Mouse (Mus musculus): ENCODE measurements around the gene Nlrx1.

Nlrx1 gene

GRCm38 (mm10) chr9:44267319-44268026, 926 bp downstream of the Nlrx1 start:
- no peak for DNase-seq

GRCm38 (mm10) chr9:44266478-44267226, 1.7 kb downstream of the Nlrx1 start:
- no peak for DNase-seq

GRCm38 (mm10) chr9:44261388-44261787, 7.0 kb downstream of the Nlrx1 start:
- DNase-seq, result no peak

GRCm38 (mm10) chr9:44259014-44259413, 9.4 kb downstream of the Nlrx1 start:
- no peak for DNase-seq

GRCm38 (mm10) chr9:44256213-44256612, 12.2 kb downstream of the Nlrx1 start:
- DNase-seq, result no peak

GRCm38 (mm10) chr9:44255136-44255521, 13.3 kb downstream of the Nlrx1 start:
- DNase-seq, result no peak

GRCm38 (mm10) chr9:44254508-44255135, 13.8 kb downstream of the Nlrx1 start:
- DNase-seq, result no peak

GRCm38 (mm10) chr9:44253441-44253840, 15.0 kb downstream of the Nlrx1 start:
- peak; percentile 72 for DNase-seq

- no peak for DNase-seq
Measured at GRCm38 (mm10) chr9:44251314-44251713, 17.1 kb downstream of the Nlrx1 start, which contains the start of gene Pdzd3. Pdzd3 (minus strand) TSS chr9:44251471.

GRCm38 (mm10) chr9:44250445-44250844, 18.0 kb downstream of the Nlrx1 start:
- DNase-seq, result no peak

GRCm38 (mm10) chr9:44249181-44250146, 18.9 kb downstream of the Nlrx1 start:
- peak; percentile 90 for DNase-seq

- no peak for DNase-seq
Measured at GRCm38 (mm10) chr9:44247907-44248306, 20.5 kb downstream of the Nlrx1 start.

- DNase-seq, result no peak
Measured at GRCm38 (mm10) chr9:44243621-44244020, 24.8 kb downstream of the Nlrx1 start.

- peak; percentile 64 for DNase-seq
Measured at GRCm38 (mm10) chr9:44241418-44241817, 27.0 kb downstream of the Nlrx1 start.

- DNase-seq, result no peak
Measured at GRCm38 (mm10) chr9:44240911-44241310, 27.5 kb downstream of the Nlrx1 start.

- no peak for DNase-seq
Measured at GRCm38 (mm10) chr9:44240399-44240798, 28.0 kb downstream of the Nlrx1 start, which contains the start of gene Ccdc153. Ccdc153 (plus strand) TSS chr9:44240676.

- peak; percentile 86 for DNase-seq
Measured at GRCm38 (mm10) chr9:44239447-44239846, 29.0 kb downstream of the Nlrx1 start.

- peak; percentile 78 for DNase-seq
Measured at GRCm38 (mm10) chr9:44238501-44239190, 29.8 kb downstream of the Nlrx1 start.

- DNase-seq, result peak; percentile 53
Measured at GRCm38 (mm10) chr9:44237128-44237527, 31.3 kb downstream of the Nlrx1 start.

- peak; percentile 47 for DNase-seq
Measured at GRCm38 (mm10) chr9:44236601-44237000, 31.8 kb downstream of the Nlrx1 start.

- peak; percentile 77 for DNase-seq
Measured at GRCm38 (mm10) chr9:44234479-44235427, 33.6 kb downstream of the Nlrx1 start.
